Mouse (Mus musculus) olfactory bulb, adult 2 months (tissue): ENCODE results near the gene Eya3. TPM values are rescaled to one million over a fixed set of nuclear protein-coding genes. Genes with fewer than 3 reads are reported as not detected.
"Not testable (repeated sequence)": the region's sequence is repeated elsewhere in the genome, so short reads cannot be mapped to it uniquely, and the experiment has no call there.

Source experiments
- H3K27ac ChIP-seq: fragments of 200-500 bp; 2 replicates; pipeline ENCODE4 v1.5.1; 2012; ENCODE audit warnings: low read depth, low read length; ENCODE audit not compliant: insufficient read depth
- H3K4me1 ChIP-seq: fragments of 200-500 bp; 2 replicates; pipeline ENCODE4 v1.6.1; 2012; ENCODE audit warnings: low read length; ENCODE audit not compliant: control insufficient read depth, insufficient read depth
- H3K4me3 ChIP-seq: fragments of 200-500 bp; 2 replicates; pipeline ENCODE4 v1.5.1; 2012; ENCODE audit warnings: mild to moderate bottlenecking, low read depth, low read length, moderate library complexity; ENCODE audit not compliant: insufficient read depth
- CTCF ChIP-seq: fragments of 200-500 bp; IDR thresholded peaks from 2 replicates; pipeline ENCODE4 v1.5.1; 2012; ENCODE audit warnings: low read depth, mild to moderate bottlenecking, low read length, moderate library complexity; ENCODE audit not compliant: insufficient read depth
- POLR2A ChIP-seq: fragments of 200-500 bp; IDR thresholded peaks from 2 replicates; pipeline ENCODE4 v1.6.1; 2012; ENCODE audit warnings: mild to moderate bottlenecking, low read depth, low read length, moderate library complexity; ENCODE audit not compliant: insufficient read depth
- WGBS: fragments of 180-500 bp; shearing (Covaris S2); methylation state at CpG from one replicate; pipeline ENCODE4 v1.1.7; 2018; 5-methylcytosine and 5-hydroxymethylcytosine counted together
- polyA plus RNA-seq: library from polyadenylated mRNA; stranded (reverse); fragments of >200 nt; gene quantifications from 2 replicates; pipeline ENCODE4 v1.2.4, GENCODE M21; 2012; ENCODE audit warnings: low replicate concordance; ENCODE audit not compliant: missing spikeins, insufficient read depth, insufficient read length

The Eya3 gene
- not detected in 2 replicates for polyA plus RNA-seq

GRCm38 (mm10) chr4:132638461-132639190, at the start of gene Eya3:
Gene Eya3 (plus strand): TSS chr4:132638987.
- peak within 1 kb of the TSS; percentile 43; the same call in 1 of the 2 replicates for H3K27ac ChIP-seq
- peak within 1 kb of the TSS; percentile 82 for H3K4me3 ChIP-seq
- TF ChIP-seq POLR2A: 0 out of 2 replicates have a peak, but pooled peaks have one; percentile 42
- TF ChIP-seq CTCF: no peak
- H3K4me1 ChIP-seq: no peaks in the 10 kb centered on the region
- WGBS: under 1% methylated on average over 41 of the region's 41 CpGs

DNA sequence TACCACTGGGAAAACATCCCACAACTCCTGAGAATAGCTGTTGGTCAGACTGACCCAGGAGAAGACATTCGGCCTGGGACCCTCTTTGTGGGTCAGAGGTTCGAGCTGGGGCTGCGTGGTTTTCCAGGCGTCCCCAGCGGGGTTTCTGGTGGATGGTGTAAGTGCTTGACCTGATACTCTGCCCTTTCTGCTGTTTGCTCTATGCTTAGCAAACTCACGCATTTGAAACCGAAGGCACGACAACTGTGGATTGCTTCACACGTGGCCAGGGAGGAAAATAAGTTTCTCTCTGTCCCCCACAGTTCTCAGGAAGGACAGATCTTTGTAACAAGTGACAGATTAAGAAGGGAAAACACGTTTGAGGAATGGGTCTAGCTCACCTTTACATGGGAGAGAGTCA, 48.1 kb upstream of the Eya3 start:
- Histone ChIP-seq H3K27ac (no peak overlapping the region), H3K4me1 (no peaks in the 10 kb centered on the region), H3K4me3 (no peak overlapping the region)
- no peak for TF ChIP-seq POLR2A
- no peak for TF ChIP-seq CTCF
- WGBS: 87% methylated on average over 10 of the region's 10 CpGs

- Histone ChIP-seq H3K27ac (no peak overlapping the region), H3K4me3 (no peak overlapping the region), H3K4me1 (no peaks in the 10 kb centered on the region)
- 92% methylated on average over 9 of the region's 9 CpGs for WGBS
- TF ChIP-seq POLR2A (no peak), CTCF (no peak)
Observed at GRCm38 (mm10) chr4:132592958-132593357, 45.8 kb upstream of the Eya3 start.

GRCm38 (mm10) chr4:132594191-132594590, 44.6 kb upstream of the Eya3 start:
- 59% methylated on average over 4 of the region's 4 CpGs for WGBS
- H3K4me3 ChIP-seq: no peak overlapping the region
- H3K27ac ChIP-seq: no peak overlapping the region
- no peaks in the 10 kb centered on the region for H3K4me1 ChIP-seq
- no peak for TF ChIP-seq CTCF
- TF ChIP-seq POLR2A: no peak

DNA sequence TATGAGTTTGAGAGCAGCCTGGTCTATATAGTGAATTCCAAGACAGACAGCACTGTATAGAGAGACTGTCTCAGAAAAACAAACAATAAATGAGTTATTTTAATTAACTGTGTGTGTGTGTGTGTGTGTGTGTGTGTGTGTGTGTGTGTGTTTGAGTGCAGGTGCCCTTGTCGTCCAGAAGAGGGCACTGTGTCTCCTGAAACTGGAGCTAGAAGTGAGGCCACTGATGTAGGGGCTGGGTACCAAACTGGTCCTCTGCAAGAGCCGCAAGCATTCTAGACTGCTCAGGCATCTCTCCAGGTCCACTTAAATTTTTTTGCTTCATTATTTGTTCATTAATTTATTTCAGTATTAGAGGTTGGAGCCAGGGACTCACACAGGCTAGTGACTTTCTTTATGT, 39.9 kb upstream of the Eya3 start:
- 89% methylated on average over 2 of the region's 2 CpGs for WGBS
- H3K4me3 ChIP-seq: no peak overlapping the region
- no peak overlapping the region for H3K27ac ChIP-seq
- H3K4me1 ChIP-seq: no peaks in the 10 kb centered on the region
- TF ChIP-seq POLR2A (no peak), CTCF (no peak)

GRCm38 (mm10) chr4:132599764-132600163, 39.0 kb upstream of the Eya3 start:
- no peak for TF ChIP-seq POLR2A
- H3K27ac ChIP-seq: no peak overlapping the region
- H3K4me3 ChIP-seq: no peak overlapping the region
- no peaks in the 10 kb centered on the region for H3K4me1 ChIP-seq
- WGBS: 85% methylated on average over 3 of the region's 3 CpGs

- Histone ChIP-seq H3K27ac (no peak overlapping the region), H3K4me3 (no peak overlapping the region), H3K4me1 (no peaks in the 10 kb centered on the region)
- 78% methylated on average over 6 of the region's 6 CpGs for WGBS
- no peak for TF ChIP-seq CTCF
Observed at GRCm38 (mm10) chr4:132600465-132600864, 38.3 kb upstream of the Eya3 start.

GRCm38 (mm10) chr4:132601242-132601641, 37.5 kb upstream of the Eya3 start:
- whole genome bisulfite sequencing: 80% methylated on average over 5 of the region's 5 CpGs

GRCm38 (mm10) chr4:132603468-132603867, 35.3 kb upstream of the Eya3 start:
- Histone ChIP-seq H3K4me3 (no peak overlapping the region), H3K27ac (no peak overlapping the region), H3K4me1 (no peaks in the 10 kb centered on the region)
- TF ChIP-seq CTCF (no peak), POLR2A (no peak)
- 91% methylated on average over 4 of the region's 4 CpGs for WGBS

More at GRCm38 (mm10) chr4:132601242-132601641, 37.5 kb upstream of the Eya3 start:
- not testable (repeated sequence) for H3K27ac ChIP-seq, H3K4me3 ChIP-seq, H3K4me1 ChIP-seq

GRCm38 (mm10) chr4:132605816-132606215, 33.0 kb upstream of the Eya3 start:
- WGBS: 81% methylated on average over 5 of the region's 5 CpGs

More at GRCm38 (mm10) chr4:132605816-132606215, 33.0 kb upstream of the Eya3 start:
- TF ChIP-seq CTCF (no peak), POLR2A (no peak)
- H3K27ac ChIP-seq: no peak overlapping the region
- no peak overlapping the region for H3K4me3 ChIP-seq
- no peaks in the 10 kb centered on the region for H3K4me1 ChIP-seq
